Mouse (Mus musculus) liver, adult (tissue): ENCODE measurements at regions not wholly inside any gene's neighbourhood (a gene's known extent, or its start where the extent isn't known, plus 50 kb on each side); places are given as distances from the start of the nearest gene placed in this dataset.

Source experiments
- GATA4 ChIP-seq: IDR thresholded peaks from 2 replicates; pipeline ENCODE4 v1.6.1; 2014; ENCODE audit warnings: mild to moderate bottlenecking, low read length; ENCODE audit not compliant: insufficient replicate concordance

GRCm38 (mm10) chr13:106388634-106389033 is 548.1 kb downstream of the Ipo11 start:
- no peak for TF ChIP-seq GATA4

GRCm38 (mm10) chr13:106367589-106367988 is 569.2 kb downstream of the Ipo11 start:
- TF ChIP-seq GATA4: no peak

- TF ChIP-seq GATA4: no peak
Observed at GRCm38 (mm10) chr13:106352614-106353409, 583.9 kb downstream of the Ipo11 start.

GRCm38 (mm10) chr13:106332025-106332424 is 604.7 kb downstream of the Ipo11 start:
- TF ChIP-seq GATA4: no peak

- TF ChIP-seq GATA4: no peak
Observed at GRCm38 (mm10) chr13:106318980-106319379, 617.8 kb downstream of the Ipo11 start.

GRCm38 (mm10) chr13:106318476-106318875 is 618.3 kb downstream of the Ipo11 start:
- no peak for TF ChIP-seq GATA4

- TF ChIP-seq GATA4: no peak
Observed at GRCm38 (mm10) chr13:106317300-106317699, 619.5 kb downstream of the Ipo11 start.

GRCm38 (mm10) chr13:106281181-106281580 is 655.6 kb downstream of the Ipo11 start:
- TF ChIP-seq GATA4: no peak

- no peak for TF ChIP-seq GATA4
Observed at GRCm38 (mm10) chr13:106259874-106260273, 676.9 kb downstream of the Ipo11 start.
